Mouse (Mus musculus) heart, postnatal 0 days (tissue): ENCODE results near the gene Cldn22.

Experiments used
- CTCF ChIP-seq: IDR thresholded peaks from 2 replicates; pipeline ENCODE4 v1.5.1; 2016; ENCODE audit warnings: antibody characterized with exemption, control low read depth, low read depth
- EP300 ChIP-seq: IDR thresholded peaks from 2 replicates; pipeline ENCODE4 v1.6.1; 2016; ENCODE audit warnings: antibody characterized with exemption, low read depth

- TF ChIP-seq CTCF (no peak), EP300 (no peak)
These were observed 20.0 kb upstream of the Cldn22 start for GRCm38 (mm10) chr8:47804262-47804661.
